Mouse (Mus musculus): ENCODE measurements around the gene Tsks. TPM values are rescaled to one million over a fixed set of nuclear protein-coding genes. Genes with fewer than 3 reads are reported as not detected.

Gene Tsks
- polyA plus RNA-seq, 1 experiment from 2014 or later: 0.11 TPM

- Histone ChIP-seq H3K9ac (replicated peaks) (no peak overlapping the region), H3K9me3 (no peaks in the 10 kb centered on the region), H3K4me2 (no peak overlapping the region), H3K4me1 (replicated peaks) (no peaks in the 10 kb centered on the region), H3K27ac (no peak overlapping the region), H3K4me3 (replicated peaks) (no peak overlapping the region), H3K27me3 (no peaks in the 10 kb centered on the region), H3K36me3 (peaks cover 82% of the 10 kb centered on the region)
- ATAC-seq (ENCODE audit: insufficient number of reproducible peaks, insufficient read depth, low FRiP score, low TSS enrichment, low read depth): no peak
- 87% methylated on average over 9 of the region's 9 CpGs for WGBS
Observed at GRCm38 (mm10) chr7:44915314-44915713, 27.7 kb upstream of the Tsks start.

- Histone ChIP-seq H3K27ac (no peak overlapping the region), H3K9me3 (no peaks in the 10 kb centered on the region), H3K4me1 (replicated peaks) (no peaks in the 10 kb centered on the region), H3K27me3 (no peaks in the 10 kb centered on the region), H3K4me2 (no peak overlapping the region), H3K4me3 (replicated peaks) (no peak overlapping the region), H3K36me3 (peaks cover 79% of the 10 kb centered on the region), H3K9ac (replicated peaks) (no peak overlapping the region)
- no peak for ATAC-seq (ENCODE audit: insufficient number of reproducible peaks, insufficient read depth, low FRiP score, low TSS enrichment, low read depth)
- 83% methylated on average over 6 of the region's 6 CpGs for WGBS
Observed at GRCm38 (mm10) chr7:44916191-44916590, 26.8 kb upstream of the Tsks start.

- Histone ChIP-seq H3K4me1 (replicated peaks) (no peaks in the 10 kb centered on the region), H3K36me3 (peaks cover 76% of the 10 kb centered on the region), H3K27ac (no peak overlapping the region), H3K4me3 (replicated peaks) (no peak overlapping the region), H3K27me3 (no peaks in the 10 kb centered on the region), H3K9ac (replicated peaks) (no peak overlapping the region), H3K9me3 (no peaks in the 10 kb centered on the region), H3K4me2 (no peak overlapping the region)
- no peak for ATAC-seq (ENCODE audit: insufficient number of reproducible peaks, insufficient read depth, low FRiP score, low TSS enrichment, low read depth)
- WGBS: 92% methylated on average over 4 of the region's 4 CpGs
Observed at GRCm38 (mm10) chr7:44916881-44917280, 26.1 kb upstream of the Tsks start.

- H3K9ac ChIP-seq (replicated peaks): no peak overlapping the region
- no peaks in the 10 kb centered on the region for H3K4me1 ChIP-seq (replicated peaks)
- H3K4me2 ChIP-seq: no peak overlapping the region
- WGBS: 87% methylated on average over 3 of the region's 3 CpGs
- ATAC-seq (ENCODE audit: insufficient number of reproducible peaks, insufficient read depth, low FRiP score, low TSS enrichment, low read depth): no peak
- no peaks in the 10 kb centered on the region for H3K27me3 ChIP-seq
- H3K9me3 ChIP-seq: no peaks in the 10 kb centered on the region
- no peak overlapping the region for H3K27ac ChIP-seq
- H3K36me3 ChIP-seq: peaks cover 76% of the 10 kb centered on the region
- H3K4me3 ChIP-seq (replicated peaks): no peak overlapping the region
Observed at GRCm38 (mm10) chr7:44918219-44918618, 24.8 kb upstream of the Tsks start.

- ATAC-seq (ENCODE audit: insufficient number of reproducible peaks, insufficient read depth, low FRiP score, low TSS enrichment, low read depth): no peak
- no peak overlapping the region for H3K27ac ChIP-seq
- no peaks in the 10 kb centered on the region for H3K9me3 ChIP-seq
- H3K4me2 ChIP-seq: no peak overlapping the region
- 93% methylated on average over 5 of the region's 5 CpGs for WGBS
- H3K4me3 ChIP-seq (replicated peaks): no peak overlapping the region
- H3K27me3 ChIP-seq: no peaks in the 10 kb centered on the region
- no peaks in the 10 kb centered on the region for H3K4me1 ChIP-seq (replicated peaks)
- peaks cover 75% of the 10 kb centered on the region for H3K36me3 ChIP-seq
- H3K9ac ChIP-seq (replicated peaks): no peak overlapping the region
Observed at GRCm38 (mm10) chr7:44919127-44919526, 23.9 kb upstream of the Tsks start.

GRCm38 (mm10) chr7:44922530-44922929 lies 20.5 kb upstream of the Tsks start:
- H3K27ac ChIP-seq: no peak overlapping the region
- H3K4me3 ChIP-seq (replicated peaks): no peak overlapping the region
- H3K27me3 ChIP-seq: no peaks in the 10 kb centered on the region
- peaks cover 3% of the 10 kb centered on the region; the same call in 1 of the 2 replicates for H3K4me1 ChIP-seq (replicated peaks)
- peaks cover 71% of the 10 kb centered on the region for H3K36me3 ChIP-seq
- no peak overlapping the region for H3K9ac ChIP-seq (replicated peaks)
- ATAC-seq (ENCODE audit: insufficient number of reproducible peaks, insufficient read depth, low FRiP score, low TSS enrichment, low read depth): no peak
- H3K9me3 ChIP-seq: no peaks in the 10 kb centered on the region
- H3K4me2 ChIP-seq: no peak overlapping the region

GRCm38 (mm10) chr7:44925468-44925867 lies 17.5 kb upstream of the Tsks start:
- no peaks in the 10 kb centered on the region for H3K27me3 ChIP-seq
- H3K9ac ChIP-seq (replicated peaks): no peak overlapping the region
- 77% methylated on average over 3 of the region's 3 CpGs for WGBS
- no peak overlapping the region for H3K4me2 ChIP-seq
- no peak overlapping the region for H3K4me3 ChIP-seq (replicated peaks)
- peaks cover 18% of the 10 kb centered on the region for H3K4me1 ChIP-seq (replicated peaks)
- no peak overlapping the region for H3K27ac ChIP-seq
- ATAC-seq (ENCODE audit: insufficient number of reproducible peaks, insufficient read depth, low FRiP score, low TSS enrichment, low read depth): no peak
- H3K36me3 ChIP-seq: peaks cover 54% of the 10 kb centered on the region
- H3K9me3 ChIP-seq: no peaks in the 10 kb centered on the region

- H3K4me2 ChIP-seq: peak overlapping the region; percentile 84
- peaks cover 20% of the 10 kb centered on the region for H3K4me1 ChIP-seq (replicated peaks)
- 5% methylated on average over 1 of the region's 1 CpGs for WGBS
- H3K4me3 ChIP-seq (replicated peaks): peak overlapping the region; percentile 82
- no peak overlapping the region for H3K27ac ChIP-seq
- no peak for ATAC-seq (ENCODE audit: insufficient number of reproducible peaks, insufficient read depth, low FRiP score, low TSS enrichment, low read depth)
- H3K9ac ChIP-seq (replicated peaks): peak overlapping the region; percentile 89
- no peaks in the 10 kb centered on the region for H3K9me3 ChIP-seq
- no peaks in the 10 kb centered on the region for H3K27me3 ChIP-seq
- peaks cover 29% of the 10 kb centered on the region for H3K36me3 ChIP-seq
Observed at GRCm38 (mm10) chr7:44928570-44928969, 14.4 kb upstream of the Tsks start.

- peak; percentile 99 for ATAC-seq (ENCODE audit: insufficient number of reproducible peaks, insufficient read depth, low FRiP score, low TSS enrichment, low read depth)
- Histone ChIP-seq H3K4me2 (peak within 1 kb of the TSS; percentile 84), H3K9me3 (no peaks in the 10 kb centered on the region), H3K27me3 (no peaks in the 10 kb centered on the region), H3K4me3 (replicated peaks) (peak within 1 kb of the TSS; percentile 82), H3K36me3 (peaks cover 20% of the 10 kb centered on the region), H3K4me1 (replicated peaks) (peaks cover 20% of the 10 kb centered on the region), H3K9ac (replicated peaks) (peak within 1 kb of the TSS; percentile 89), H3K27ac (peak within 1 kb of the TSS; percentile 89)
- under 1% methylated on average over 84 of the region's 84 CpGs for WGBS
Observed at GRCm38 (mm10) chr7:44929204-44930151, 13.5 kb upstream of the Tsks start, which contains the start of gene Ap2a1. TSS of gene Ap2a1 (minus strand) at chr7:44929496.

GRCm38 (mm10) chr7:44938680-44939079 lies 4.3 kb upstream of the Tsks start:
- Histone ChIP-seq H3K9me3 (peaks cover 6% of the 10 kb centered on the region), H3K27ac (no peak overlapping the region), H3K9ac (replicated peaks) (no peak overlapping the region), H3K4me2 (no peak overlapping the region), H3K4me1 (replicated peaks) (no peaks in the 10 kb centered on the region), H3K27me3 (no peaks in the 10 kb centered on the region), H3K36me3 (no peaks in the 10 kb centered on the region), H3K4me3 (replicated peaks) (no peak overlapping the region)
- ATAC-seq (ENCODE audit: insufficient number of reproducible peaks, insufficient read depth, low FRiP score, low TSS enrichment, low read depth): no peak
- 90% methylated on average over 4 of the region's 4 CpGs for WGBS

- Histone ChIP-seq H3K4me1 (replicated peaks) (peaks cover 10% of the 10 kb centered on the region), H3K4me2 (no peak overlapping the region), H3K9me3 (no peaks in the 10 kb centered on the region), H3K4me3 (replicated peaks) (no peak overlapping the region), H3K9ac (replicated peaks) (no peak overlapping the region), H3K27ac (no peak overlapping the region), H3K36me3 (no peaks in the 10 kb centered on the region), H3K27me3 (peaks cover 42% of the 10 kb centered on the region)
- 63% methylated on average over 6 of the region's 6 CpGs for WGBS
- ATAC-seq (ENCODE audit: insufficient number of reproducible peaks, insufficient read depth, low FRiP score, low TSS enrichment, low read depth): no peak
Observed at GRCm38 (mm10) chr7:44949922-44950321, 6.9 kb downstream of the Tsks start.
